Mouse (Mus musculus) megakaryocyte, embryonic 14.5 days (primary cell): ENCODE data around the gene Abhd4.

ENCODE experiments used
- FLI1 ChIP-seq: IDR thresholded peaks from 2 replicates; pipeline ENCODE4 v1.6.1; 2012; ENCODE audit warnings: low read length, inconsistent platforms, mixed read lengths
- GATA1 ChIP-seq: IDR thresholded peaks from 3 replicates; pipeline ENCODE4 v1.6.1; 2012; ENCODE audit warnings: mixed read lengths, low read length, inconsistent platforms, borderline replicate concordance

GRCm38 (mm10) chr14:54232143-54232542 is 21.8 kb upstream of the Abhd4 start:
- TF ChIP-seq GATA1: no peak
- TF ChIP-seq FLI1: no peak
